Mouse (Mus musculus): ENCODE results near the gene Fam205a4. TPM values are rescaled to one million over a fixed set of nuclear protein-coding genes. Genes with fewer than 3 reads are reported as not detected.
"Not testable (repeated sequence)": the region's sequence is repeated elsewhere in the genome, so short reads cannot be mapped to it uniquely, and the experiment has no call there.

Gene Fam205a4
- not detected in 2 replicates for polyA plus RNA-seq (2015; fragmentation: Nextera tagmentation; extraction: Ambion mirVana)

DNA sequence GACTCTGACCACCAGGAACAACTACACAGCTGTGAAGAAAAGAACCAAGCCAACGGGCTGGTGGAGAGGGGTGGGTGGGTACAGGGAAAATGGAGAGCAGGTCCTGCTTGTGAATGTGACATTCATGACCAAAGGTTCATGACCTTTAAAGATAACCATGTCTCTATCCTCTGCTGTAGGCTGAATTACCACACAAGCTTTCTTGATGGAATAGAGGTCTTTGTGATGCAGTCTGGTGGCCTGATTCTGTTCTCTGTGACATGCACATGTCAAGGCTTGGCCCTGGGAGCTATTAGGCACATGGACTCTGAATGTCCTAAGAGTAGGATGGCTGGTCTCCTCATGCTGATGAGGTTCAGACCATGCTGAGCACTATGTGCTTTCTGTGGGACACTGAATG lies at the start of gene Fam205a4:
TSS of gene Fam205a4 (plus strand) at position 301 of the 400 bp plus-strand sequence.
- H3K27ac ChIP-seq (replicated peaks); H3K9me3 ChIP-seq (replicated peaks); H3K4me2 ChIP-seq; H3K36me3 ChIP-seq (replicated peaks); H3K9ac ChIP-seq; H3K27me3 ChIP-seq; ATAC-seq (ENCODE audit: insufficient read depth); H3K4me3 ChIP-seq (replicated peaks); H3K4me1 ChIP-seq (replicated peaks): not testable (repeated sequence)
- WGBS (ENCODE audit: insufficient replicate concordance) = no CpG with 5 or more reads among the region's 1 CpGs

DNA sequence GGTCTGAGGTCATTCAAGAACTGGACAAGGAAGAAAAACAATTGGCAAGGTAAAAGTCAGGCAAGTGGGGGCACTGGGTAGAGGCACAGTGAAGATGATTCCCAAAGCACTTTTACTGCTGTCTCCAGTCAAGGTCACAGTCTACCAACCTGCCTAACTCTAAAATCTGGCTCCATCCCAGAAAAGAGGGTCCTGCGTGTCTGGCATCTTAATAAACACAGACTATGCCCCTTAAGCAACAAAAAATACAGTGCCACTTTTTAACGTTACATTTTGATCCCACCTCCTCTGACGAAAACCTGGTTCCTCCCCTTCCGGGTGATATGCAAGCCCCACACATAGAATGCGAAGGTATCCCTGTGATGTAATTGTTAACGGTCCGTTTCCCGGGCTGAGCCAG lies 24.6 kb upstream of the Fam205a4 start, which contains the start of gene Gm20878:
TSS of gene Gm20878 (plus strand) at position 301 of the 400 bp plus-strand sequence.
- not testable (repeated sequence) for H3K27ac ChIP-seq (replicated peaks); H3K4me1 ChIP-seq (replicated peaks); H3K9ac ChIP-seq; H3K4me2 ChIP-seq; ATAC-seq (ENCODE audit: insufficient read depth); H3K27me3 ChIP-seq; H3K36me3 ChIP-seq (replicated peaks); H3K4me3 ChIP-seq (replicated peaks); H3K9me3 ChIP-seq (replicated peaks)
- WGBS (ENCODE audit: insufficient replicate concordance) = no CpG with 5 or more reads among the region's 8 CpGs

Other genes starting within 250 kb of the Fam205a4 start
- gene Dctn3, start 242.9 kb upstream of the Fam205a4 start, polyA plus RNA-seq (2015; fragmentation: Nextera tagmentation; extraction: Ambion mirVana) = 64.1 and 67.2 TPM in 2 replicates
- not detected in 2 replicates for gene Arid3c, start 234.9 kb upstream of the Fam205a4 start, polyA plus RNA-seq (2015; fragmentation: Nextera tagmentation; extraction: Ambion mirVana)
- 29.9 and 36.0 TPM in 2 replicates for gene Galt, start 210.8 kb upstream of the Fam205a4 start, polyA plus RNA-seq (2015; fragmentation: Nextera tagmentation; extraction: Ambion mirVana)
- gene Sigmar1, start 209.9 kb upstream of the Fam205a4 start, polyA plus RNA-seq (2015; fragmentation: Nextera tagmentation; extraction: Ambion mirVana) = 47.3 and 59.1 TPM in 2 replicates
- 7.3 and 8.2 TPM in 2 replicates for gene Ccl27a, start 191.8 kb upstream of the Fam205a4 start, polyA plus RNA-seq (2015; fragmentation: Nextera tagmentation; extraction: Ambion mirVana)
- not detected in 2 replicates for gene Gm21541, start 62.4 kb upstream of the Fam205a4 start, polyA plus RNA-seq (2015; fragmentation: Nextera tagmentation; extraction: Ambion mirVana)
- gene Gm20878, start 24.5 kb upstream of the Fam205a4 start, polyA plus RNA-seq (2015; fragmentation: Nextera tagmentation; extraction: Ambion mirVana) = 0.21 and 0.37 TPM in 2 replicates
- not detected in 2 replicates for gene Gm21093, start 68.7 kb downstream of the Fam205a4 start, polyA plus RNA-seq (2015; fragmentation: Nextera tagmentation; extraction: Ambion mirVana)
- not detected in 2 replicates for gene Gm3893, start 125.1 kb downstream of the Fam205a4 start, polyA plus RNA-seq (2015; fragmentation: Nextera tagmentation; extraction: Ambion mirVana)
- 0.37 and 0.46 TPM in 2 replicates for gene Gm13304, start 148.8 kb downstream of the Fam205a4 start, polyA plus RNA-seq (2015; fragmentation: Nextera tagmentation; extraction: Ambion mirVana)
- not detected in 2 replicates for gene Gm13306, start 187.4 kb downstream of the Fam205a4 start, polyA plus RNA-seq (2015; fragmentation: Nextera tagmentation; extraction: Ambion mirVana)
- gene Gm13305, start 202.5 kb downstream of the Fam205a4 start, polyA plus RNA-seq (2015; fragmentation: Nextera tagmentation; extraction: Ambion mirVana) = not detected in 2 replicates